Mouse (Mus musculus): ENCODE results near the gene Gpat2.

The Gpat2 gene

DNA sequence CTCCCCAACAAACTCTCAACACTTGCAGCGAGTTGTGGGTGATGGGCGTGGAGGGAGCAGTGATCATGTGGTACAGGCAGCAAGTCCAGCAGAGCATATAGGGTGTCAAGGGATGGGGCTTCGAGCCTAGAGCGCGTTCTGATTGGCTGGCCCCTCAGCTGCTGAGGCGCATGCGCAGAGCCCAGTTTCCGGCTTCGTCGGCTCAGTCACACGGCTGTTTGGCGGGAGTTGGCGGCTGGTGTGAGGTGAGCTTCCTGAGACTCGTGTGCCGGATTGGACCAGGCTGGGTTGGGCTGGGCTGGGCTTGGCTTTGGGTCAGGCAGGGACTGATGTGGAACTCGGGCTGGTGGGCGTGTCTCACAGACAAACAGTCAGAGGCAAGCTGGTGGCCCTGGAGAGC lies at the start of gene Gpat2:
Gene Gpat2 (plus strand): TSS at position 223 of the 400 bp plus-strand sequence.
- DNase-seq = no peak

GRCm38 (mm10) chr2:127375759-127376341 lies 49.1 kb upstream of the Gpat2 start:
- DNase-seq = peak in 1 of 2 experiments; percentile 30

DNA sequence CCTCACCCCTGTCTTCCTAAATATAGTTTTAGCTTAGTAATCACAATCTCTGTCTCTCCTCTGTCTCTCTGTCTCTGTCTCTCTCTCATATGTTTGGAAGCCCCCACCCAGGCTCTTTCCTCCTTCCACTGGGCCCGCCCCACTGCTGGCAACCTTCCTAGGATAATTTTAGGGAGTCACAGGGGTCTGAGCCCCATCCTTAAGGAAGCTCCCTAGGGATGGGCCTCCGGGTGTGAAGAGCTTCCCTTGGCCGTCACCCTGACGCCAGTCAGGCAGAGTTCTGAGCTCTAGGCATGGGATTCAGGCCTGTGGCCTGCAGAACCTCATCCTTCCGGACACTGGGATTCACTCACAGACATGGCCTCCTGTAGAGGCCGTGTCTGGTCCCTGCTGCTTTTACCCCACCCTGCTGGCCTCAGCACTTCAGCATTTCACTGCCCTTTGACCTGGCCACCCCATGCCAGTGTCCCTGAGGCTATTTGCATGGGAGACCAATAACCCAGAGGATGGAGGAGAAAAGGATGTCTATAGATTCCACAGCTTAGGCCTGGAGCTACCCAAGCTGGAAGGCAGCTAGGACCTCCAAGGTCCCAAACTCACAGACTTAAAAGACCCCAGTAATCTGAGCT lies 48.5 kb upstream of the Gpat2 start:
- DNase-seq = no peak

GRCm38 (mm10) chr2:127377942-127378610 lies 46.9 kb upstream of the Gpat2 start:
- no peak for DNase-seq

DNA sequence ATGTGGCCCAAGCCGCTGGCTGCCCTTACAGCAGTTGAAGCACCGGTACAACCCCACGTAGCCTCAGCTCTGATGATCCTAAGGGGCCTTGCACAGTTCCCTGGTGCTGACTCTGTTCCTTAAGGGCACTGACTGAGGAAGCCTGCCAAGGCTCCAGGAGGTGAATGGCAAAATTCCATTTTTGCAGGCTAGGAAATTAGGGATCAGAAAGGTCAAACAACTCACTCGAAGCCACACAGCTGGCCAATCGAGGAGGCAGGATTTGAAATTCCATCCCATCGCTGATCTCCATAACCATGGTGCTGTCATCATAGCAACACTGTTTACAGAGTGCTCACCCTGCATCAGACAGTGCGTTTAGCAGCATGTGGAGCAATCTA lies 46.4 kb upstream of the Gpat2 start:
- no peak for DNase-seq

DNA sequence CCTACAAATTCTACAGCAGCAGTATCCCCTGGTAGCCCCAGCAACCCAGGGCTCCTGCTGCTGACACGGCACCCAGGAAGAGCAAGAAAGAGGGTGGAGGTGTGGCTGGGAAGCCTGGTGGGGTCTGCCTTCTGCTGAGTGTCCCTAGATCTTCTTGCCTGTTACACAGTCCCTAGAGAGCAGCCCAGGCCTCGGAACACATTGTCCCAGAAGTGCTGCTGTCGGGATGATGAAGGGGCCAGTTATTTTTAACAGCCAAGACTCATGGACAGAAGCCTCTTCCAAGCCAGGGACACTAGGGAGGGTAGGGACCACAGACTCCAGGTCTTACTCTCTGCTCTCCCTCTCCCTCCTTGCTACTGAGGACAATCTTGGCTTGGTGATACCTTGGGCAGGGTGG lies 45.7 kb upstream of the Gpat2 start:
- DNase-seq = no peak

- DNase-seq = no peak
Observed at GRCm38 (mm10) chr2:127383881-127384280, 41.1 kb upstream of the Gpat2 start.

GRCm38 (mm10) chr2:127387521-127387920 lies 37.5 kb upstream of the Gpat2 start:
- no peak for DNase-seq

DNA sequence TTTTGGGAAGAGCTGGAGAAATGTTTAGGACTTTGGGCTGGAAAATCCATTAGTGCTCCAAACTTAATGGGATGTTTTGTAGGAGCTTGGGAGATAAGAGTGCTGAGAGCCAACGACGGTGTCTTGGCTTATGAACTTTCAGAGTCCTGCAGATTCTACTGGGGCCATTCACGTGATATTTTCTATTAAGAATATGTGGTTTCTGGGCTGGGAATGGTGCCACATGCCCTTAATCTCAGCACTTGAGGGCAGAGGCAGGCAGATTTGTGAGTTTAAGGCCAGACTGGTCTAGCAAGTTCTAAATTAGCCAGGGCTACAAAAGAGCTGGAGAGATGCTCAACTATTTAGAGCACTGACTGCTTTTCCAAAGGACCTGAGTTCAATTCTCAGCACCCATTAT lies 34.6 kb upstream of the Gpat2 start:
- DNase-seq = no peak

GRCm38 (mm10) chr2:127390846-127391245 lies 34.2 kb upstream of the Gpat2 start:
- DNase-seq = no peak

GRCm38 (mm10) chr2:127391323-127391722 lies 33.7 kb upstream of the Gpat2 start:
- no peak for DNase-seq

- no peak for DNase-seq
Observed at GRCm38 (mm10) chr2:127394606-127395161, 30.3 kb upstream of the Gpat2 start.

GRCm38 (mm10) chr2:127398738-127399137 lies 26.3 kb upstream of the Gpat2 start:
- DNase-seq = no peak

DNA sequence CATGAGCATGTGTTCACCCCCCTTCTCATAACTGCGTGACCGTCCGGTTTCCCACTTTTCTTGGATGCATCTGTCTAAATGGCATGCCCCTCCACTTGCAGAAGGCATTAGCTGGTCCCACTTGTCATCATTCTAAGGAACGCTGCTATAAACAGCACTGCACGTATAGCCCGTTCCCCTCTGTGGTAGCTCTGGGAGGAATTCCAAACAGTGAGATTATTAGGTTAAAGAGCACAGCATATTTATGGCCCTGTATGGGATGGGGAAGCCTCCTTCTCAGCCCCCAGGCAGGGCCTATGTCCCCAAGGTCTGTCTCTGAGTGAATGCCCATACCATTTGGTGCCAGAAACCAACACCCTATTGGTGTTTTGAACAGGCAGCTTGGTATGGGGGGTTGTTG lies 13.9 kb upstream of the Gpat2 start:
- no peak for DNase-seq

GRCm38 (mm10) chr2:127415806-127416205 lies 9.2 kb upstream of the Gpat2 start:
- no peak for DNase-seq

- DNase-seq = no peak
Observed at GRCm38 (mm10) chr2:127416706-127417105, 8.3 kb upstream of the Gpat2 start.

GRCm38 (mm10) chr2:127418266-127418970 lies 6.6 kb upstream of the Gpat2 start:
- DNase-seq = no peak

DNA sequence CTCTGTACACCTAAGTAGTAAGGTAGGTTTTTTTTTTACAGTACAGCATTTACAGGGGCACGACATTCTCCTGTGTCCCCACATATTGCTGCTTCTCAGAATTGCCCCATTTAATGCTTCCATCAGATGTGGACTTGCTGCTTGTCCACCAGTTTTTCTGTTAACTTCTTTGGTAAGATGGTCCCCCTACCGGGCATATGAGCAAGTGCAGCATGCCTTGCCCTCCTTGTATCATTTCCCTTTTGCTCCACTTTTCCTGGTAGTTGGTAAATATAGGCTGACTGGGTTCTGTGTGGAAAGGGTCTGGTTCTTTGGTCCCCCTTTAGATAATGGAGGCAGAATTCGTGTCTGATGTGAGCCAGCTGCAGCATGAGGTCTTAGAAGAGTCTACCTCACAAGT lies 5.2 kb downstream of the Gpat2 start:
- DNase-seq = peak in 1 of 2 experiments; percentile 20

- DNase-seq = no peak
Observed at GRCm38 (mm10) chr2:127433487-127434295, 8.7 kb downstream of the Gpat2 start.

GRCm38 (mm10) chr2:127435135-127435534 lies 10.1 kb downstream of the Gpat2 start:
- peak in 1 of 2 experiments; percentile 52 for DNase-seq

GRCm38 (mm10) chr2:127435554-127435953 lies 10.6 kb downstream of the Gpat2 start:
- no peak for DNase-seq

- no peak for DNase-seq
Observed at GRCm38 (mm10) chr2:127437697-127438096, 12.7 kb downstream of the Gpat2 start.

All from spleen, adult 18-20 months (tissue).